Mouse (Mus musculus): ENCODE data around the gene Gm8797.
"Not testable (repeated sequence)": the region's sequence is repeated elsewhere in the genome, so short reads cannot be mapped to it uniquely, and the experiment has no call there.

Gm8797 gene

DNA sequence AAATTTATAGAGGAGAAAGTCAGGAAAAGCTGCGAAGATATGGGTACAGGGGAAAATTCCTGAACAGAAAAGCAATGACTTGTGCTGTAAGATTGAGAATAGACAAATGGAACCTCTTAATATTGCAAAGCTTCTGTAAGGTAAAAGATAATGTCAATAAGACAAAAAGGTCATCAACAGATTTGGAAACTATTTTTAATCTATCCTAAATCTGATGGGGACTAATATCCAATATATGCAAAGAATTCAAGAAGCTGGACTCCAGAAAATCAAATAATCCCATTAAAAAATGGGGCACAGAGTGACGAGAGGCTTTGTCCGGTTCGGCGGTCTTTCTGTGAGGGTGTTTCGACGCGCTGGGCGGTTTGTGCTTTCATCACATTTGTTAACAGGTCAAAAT, at the start of gene Gm8797:
Gene Gm8797 (plus strand): TSS at position 301 of the 400 bp plus-strand sequence.
- in situ Hi-C loops (cut with MseI, MboI): not testable (repeated sequence)

DNA sequence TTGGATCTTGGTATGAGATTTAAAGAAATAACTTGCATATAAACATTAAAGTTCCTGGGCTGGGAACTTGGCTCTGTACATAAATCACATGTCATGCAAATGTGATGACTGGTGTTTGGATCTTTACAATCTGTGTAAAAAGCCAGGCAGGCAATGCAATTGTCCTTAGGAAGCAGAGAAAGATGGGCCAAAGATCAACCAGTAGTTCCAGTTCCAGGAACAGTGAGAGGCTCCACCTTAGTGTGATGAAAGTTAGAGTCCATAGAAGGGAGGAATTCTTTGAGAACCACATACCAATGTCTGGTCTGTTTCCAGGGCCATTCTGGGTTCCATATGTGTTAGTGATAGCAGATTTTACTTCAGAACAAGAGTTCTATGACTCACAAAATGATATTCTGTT, 36.1 kb upstream of the Gm8797 start:
- in situ Hi-C loops (cut with MseI, MboI): no loop called here

DNA sequence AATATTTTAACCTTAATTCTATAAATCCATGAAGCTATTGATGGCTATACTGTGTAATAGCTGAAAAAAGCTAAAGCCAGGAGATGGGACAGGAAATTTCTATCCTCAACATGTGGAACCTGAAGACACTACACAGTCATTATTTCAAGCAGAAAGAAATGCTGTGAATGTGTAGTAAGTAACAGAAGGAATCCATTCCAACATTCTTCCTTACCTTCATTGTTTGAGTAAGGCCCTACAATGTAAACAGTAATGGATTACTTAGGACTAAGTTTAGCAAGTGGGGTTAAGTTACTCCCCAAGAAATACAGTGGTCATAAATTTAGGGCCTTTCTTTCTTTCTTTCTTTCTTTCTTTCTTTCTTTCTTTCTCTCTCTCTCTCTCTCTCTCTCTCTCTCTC, 17.7 kb upstream of the Gm8797 start:
- in situ Hi-C loops (cut with MseI, MboI): no loop called here

DNA sequence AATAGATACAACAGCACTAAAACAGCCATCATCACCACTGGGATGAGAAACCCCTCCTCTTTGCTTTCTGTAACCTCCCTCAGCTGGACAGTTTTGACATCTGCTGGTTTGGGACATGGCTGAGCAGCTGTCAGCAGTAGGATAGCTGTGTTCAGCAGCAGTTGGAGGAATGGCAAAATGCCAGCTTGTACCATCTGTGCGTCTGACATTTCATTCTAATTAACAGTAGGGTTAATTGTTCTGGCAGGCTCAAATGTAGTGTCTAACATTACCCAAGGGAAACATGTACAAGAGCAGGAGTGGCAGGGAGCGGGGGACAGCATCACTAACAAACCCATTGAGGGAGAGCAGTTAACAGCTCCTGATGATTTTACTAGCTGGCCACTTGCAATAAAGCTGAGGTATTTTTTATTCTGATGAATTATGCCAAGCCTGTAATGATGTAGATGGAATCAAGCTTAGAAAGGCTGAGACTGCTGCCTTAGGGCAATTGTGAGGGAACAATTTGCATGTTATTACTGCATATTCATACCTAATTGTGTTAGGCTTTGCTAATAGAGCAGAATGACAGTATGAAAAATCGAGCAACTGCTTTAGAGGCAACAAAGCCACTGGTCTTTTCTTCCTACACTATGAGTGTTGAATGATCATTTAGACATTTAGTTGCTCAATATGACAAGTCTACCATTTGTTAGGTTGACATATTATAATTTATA, 4.3 kb downstream of the Gm8797 start:
- in situ Hi-C loops (cut with MseI, MboI): no loop called here

DNA sequence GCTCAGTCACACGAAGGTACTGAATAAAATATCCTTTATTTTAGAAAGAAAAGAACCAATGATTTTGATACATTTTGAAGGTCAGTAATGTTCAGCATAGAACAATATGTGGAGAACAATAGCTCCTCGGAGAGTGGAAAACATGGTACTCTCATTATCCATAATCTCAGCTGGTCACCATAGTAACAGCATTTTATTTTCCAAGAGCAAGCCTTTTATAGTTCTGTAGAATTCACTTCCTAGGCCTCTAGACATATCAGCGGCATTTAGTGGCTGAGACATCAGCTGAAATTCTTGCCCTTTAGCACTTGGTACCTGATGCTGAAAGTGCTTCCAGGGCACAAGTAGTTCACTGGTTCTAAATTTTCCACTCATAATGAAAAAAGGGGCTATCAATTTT, 15.7 kb downstream of the Gm8797 start:
- in situ Hi-C loops (cut with MseI, MboI): no loop called here

DNA sequence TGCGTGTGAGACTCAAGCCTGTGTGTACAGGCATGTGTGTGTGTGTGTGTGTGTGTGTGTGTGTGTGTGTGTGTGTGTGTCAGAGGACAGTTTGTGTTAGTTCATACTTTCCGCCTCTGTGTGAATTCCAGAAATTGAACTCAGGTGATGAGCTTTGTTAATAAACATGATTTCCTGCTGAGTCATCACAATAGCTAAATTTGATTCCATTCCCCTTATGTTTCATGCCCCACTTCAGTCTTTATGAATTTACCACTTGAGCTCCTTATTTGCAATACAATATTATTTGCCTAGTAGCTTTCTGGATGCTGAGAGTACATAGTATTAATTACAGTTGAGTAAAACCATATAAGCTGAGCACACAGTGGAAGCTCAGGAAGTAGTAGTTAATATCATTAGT, 26.3 kb downstream of the Gm8797 start:
- in situ Hi-C loops (cut with MseI, MboI): no loop called here
